Mouse (Mus musculus) heart, embryonic 16.5 days (tissue): ENCODE results near the gene 4921517D22Rik. TPM values are rescaled to one million over a fixed set of nuclear protein-coding genes. Genes with fewer than 3 reads are reported as not detected.

Source experiments
- ATAC-seq: fragments of 200-750 bp; cut with Nextera tagmentation; replicated peaks from 2 replicates; pipeline ENCODE4 v1.8.0; 2017; ENCODE audit warnings: moderate number of reproducible peaks; ENCODE audit not compliant: insufficient read depth, low FRiP score; ENCODE audit errors: extremely low read depth
- H3K27ac ChIP-seq: fragments of 300-500 bp; sonication (generic); 2 replicates; pipeline ENCODE4 v1.5.1; 2014; ENCODE audit warnings: mild to moderate bottlenecking, low read length, control low read depth, moderate library complexity
- H3K27me3 ChIP-seq: fragments of 300-500 bp; sonication (generic); 2 replicates; pipeline ENCODE4 v1.6.1; 2014; ENCODE audit warnings: low read length, mixed read lengths; ENCODE audit not compliant: control insufficient read depth, insufficient read depth
- H3K36me3 ChIP-seq: fragments of 300-500 bp; sonication (generic); 2 replicates; pipeline ENCODE4 v1.6.1; 2014; ENCODE audit not compliant: control insufficient read depth, insufficient read depth
- H3K4me1 ChIP-seq: fragments of 300-500 bp; sonication (generic); 2 replicates; pipeline ENCODE4 v1.6.1; 2014; ENCODE audit warnings: low read length, mixed read lengths; ENCODE audit not compliant: control insufficient read depth, insufficient read depth
- H3K4me2 ChIP-seq: fragments of 300-500 bp; sonication (generic); 2 replicates; pipeline ENCODE4 v1.6.1; 2014; ENCODE audit warnings: low read depth, mild to moderate bottlenecking, control low read depth, low read length
- H3K4me3 ChIP-seq: fragments of 300-500 bp; sonication (generic); 2 replicates; pipeline ENCODE4 v1.5.1; 2014; ENCODE audit warnings: mild to moderate bottlenecking, control low read depth, low read length
- H3K9ac ChIP-seq: fragments of 300-500 bp; sonication (generic); 2 replicates; pipeline ENCODE4 v1.6.1; 2014; ENCODE audit warnings: low read length, control low read depth
- H3K9me3 ChIP-seq: fragments of 300-500 bp; sonication (generic); replicated peaks from 2 replicates; pipeline ENCODE4 v1.6.1; 2016; ENCODE audit warnings: low read length; ENCODE audit not compliant: control insufficient read depth
- WGBS: fragments of 180-500 bp; shearing (Covaris S2); extraction: QIAGEN DNeasy Blood & Tissue Kit; methylation state at CpG from one replicate; pipeline ENCODE4 v1.1.7; 2014; 5-methylcytosine and 5-hydroxymethylcytosine counted together
- polyA plus RNA-seq: library from polyadenylated mRNA; unstranded; fragments of >200 nt; fragmentation: Nextera tagmentation; extraction: Ambion mirVana; gene quantifications from 2 replicates; pipeline ENCODE4 v1.2.1, GENCODE M21; 2015

Gene 4921517D22Rik
- polyA plus RNA-seq, 1 experiment from 2014 or later = not detected

DNA sequence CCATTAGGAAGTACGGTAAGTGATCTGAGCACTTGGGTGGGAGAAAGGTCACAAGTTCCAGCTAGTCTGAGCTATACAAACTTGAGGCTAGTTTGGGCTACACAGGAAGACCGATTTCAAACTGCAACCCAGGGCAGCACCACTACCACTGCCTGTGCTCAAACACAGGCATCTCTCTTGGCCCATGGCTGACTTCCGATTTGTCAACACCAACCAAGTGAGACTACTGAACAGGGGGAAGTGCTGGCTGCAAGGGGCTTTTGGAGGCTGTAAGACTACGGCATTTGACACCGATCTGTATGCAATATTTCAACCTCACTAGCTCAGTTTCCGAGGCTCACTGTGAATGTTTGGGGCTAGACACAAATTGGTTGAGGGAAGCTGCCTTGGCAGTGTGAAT lies 46.4 kb downstream of the 4921517D22Rik start:
- H3K4me3 ChIP-seq = no peak overlapping the region
- ATAC-seq = no peak
- 0 out of 2 replicates have a peak, but pooled peaks cover 7% of the 10 kb centered on the region for H3K36me3 ChIP-seq
- 70% methylated on average over 6 of the region's 6 CpGs for WGBS
- peaks cover 21% of the 10 kb centered on the region for H3K4me1 ChIP-seq
- no peaks in the 10 kb centered on the region for H3K9me3 ChIP-seq
- H3K27me3 ChIP-seq = no peaks in the 10 kb centered on the region
- no peak overlapping the region for H3K9ac ChIP-seq
- H3K27ac ChIP-seq = no peak overlapping the region
- no peak overlapping the region for H3K4me2 ChIP-seq

DNA sequence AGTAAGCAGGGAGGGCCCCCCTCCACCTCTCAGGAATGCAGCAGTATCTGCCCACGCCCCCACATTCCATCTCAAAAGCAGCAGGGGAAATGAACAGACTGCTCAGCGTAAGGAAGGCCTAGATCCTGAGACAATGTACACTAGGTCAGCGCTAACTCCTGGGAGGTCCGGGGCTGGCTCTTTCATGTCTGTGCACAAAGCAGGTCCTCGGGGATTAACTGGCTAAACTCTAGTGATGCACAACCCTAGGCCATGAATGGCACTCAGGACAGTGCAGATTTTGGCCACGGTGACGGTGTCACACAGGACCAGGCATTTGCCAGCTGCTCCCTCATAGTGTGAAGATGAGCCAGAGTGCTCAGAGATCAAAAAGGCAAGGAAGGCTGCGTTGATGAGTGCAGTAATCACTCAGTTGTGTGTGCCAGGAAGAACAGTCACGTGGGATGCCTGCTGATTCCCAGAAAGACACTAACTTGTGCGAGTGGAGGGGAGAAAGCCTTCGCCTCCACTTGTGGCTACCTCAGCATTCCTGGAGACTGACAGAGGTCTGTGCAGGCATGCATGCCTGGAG lies 47.1 kb downstream of the 4921517D22Rik start:
- H3K4me1 ChIP-seq = peaks cover 20% of the 10 kb centered on the region
- no peak overlapping the region for H3K4me3 ChIP-seq
- no peaks in the 10 kb centered on the region for H3K27me3 ChIP-seq
- H3K36me3 ChIP-seq = 0 out of 2 replicates have a peak, but pooled peaks cover 7% of the 10 kb centered on the region
- H3K9ac ChIP-seq = no peak overlapping the region
- no peak overlapping the region for H3K4me2 ChIP-seq
- H3K9me3 ChIP-seq = no peaks in the 10 kb centered on the region
- 0 out of 2 replicates have a peak, but pooled peaks have one; percentile 49 for ATAC-seq
- no peak overlapping the region for H3K27ac ChIP-seq
- 52% methylated on average over 11 of the region's 11 CpGs for WGBS

DNA sequence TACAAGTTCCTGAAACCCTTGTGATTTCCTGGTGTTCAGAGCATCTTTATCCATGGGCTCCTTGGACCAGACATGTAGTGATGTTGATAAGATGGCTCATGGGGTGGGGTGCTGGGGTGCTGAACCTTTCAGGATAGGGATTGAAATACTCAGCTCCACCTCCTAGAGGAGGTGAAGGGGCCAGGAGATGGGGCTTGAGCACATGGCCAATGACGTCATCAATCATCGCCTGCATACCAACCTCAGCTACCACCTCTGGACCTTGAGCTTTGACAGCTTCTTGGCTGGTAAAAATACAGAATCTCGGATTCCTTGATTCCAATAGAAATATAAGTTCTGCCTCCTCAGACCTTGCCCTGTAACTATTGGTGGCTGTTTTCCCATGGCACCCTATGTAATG lies 48.4 kb downstream of the 4921517D22Rik start:
- WGBS = 77% methylated on average over 3 of the region's 3 CpGs
- Histone ChIP-seq H3K4me2 (no peak overlapping the region), H3K9ac (no peak overlapping the region), H3K27ac (no peak overlapping the region), H3K4me3 (no peak overlapping the region), H3K4me1 (peaks cover 22% of the 10 kb centered on the region), H3K27me3 (no peaks in the 10 kb centered on the region), H3K36me3 (0 out of 2 replicates have a peak, but pooled peaks cover 7% of the 10 kb centered on the region), H3K9me3 (no peaks in the 10 kb centered on the region)
- no peak for ATAC-seq

DNA sequence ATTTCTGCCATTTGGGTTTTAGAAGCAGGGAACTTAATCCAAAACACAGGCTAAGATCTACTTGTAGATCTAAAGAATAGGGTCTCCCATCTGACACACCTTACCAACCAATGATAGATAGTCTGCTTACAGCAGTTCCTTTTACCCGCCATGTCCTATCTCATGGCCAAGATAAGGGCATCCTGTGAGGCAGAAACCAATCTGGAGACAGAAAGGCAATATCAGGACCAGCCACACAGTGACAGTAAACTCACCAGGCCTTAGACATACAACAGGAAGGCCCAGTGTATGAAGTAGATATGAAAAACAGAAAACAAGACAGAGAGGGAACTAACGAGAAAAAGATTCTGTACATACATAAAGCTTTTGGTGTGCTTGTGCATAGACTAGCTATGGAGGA lies 51.1 kb downstream of the 4921517D22Rik start:
- H3K4me3 ChIP-seq = no peak overlapping the region
- H3K4me2 ChIP-seq = no peak overlapping the region
- WGBS = 65% methylated on average over 2 of the region's 2 CpGs
- 0 out of 2 replicates have a peak, but pooled peaks cover 7% of the 10 kb centered on the region for H3K36me3 ChIP-seq
- no peaks in the 10 kb centered on the region for H3K9me3 ChIP-seq
- no peak overlapping the region for H3K9ac ChIP-seq
- no peak overlapping the region for H3K27ac ChIP-seq
- no peak for ATAC-seq
- H3K27me3 ChIP-seq = no peaks in the 10 kb centered on the region
- H3K4me1 ChIP-seq = peaks cover 30% of the 10 kb centered on the region

DNA sequence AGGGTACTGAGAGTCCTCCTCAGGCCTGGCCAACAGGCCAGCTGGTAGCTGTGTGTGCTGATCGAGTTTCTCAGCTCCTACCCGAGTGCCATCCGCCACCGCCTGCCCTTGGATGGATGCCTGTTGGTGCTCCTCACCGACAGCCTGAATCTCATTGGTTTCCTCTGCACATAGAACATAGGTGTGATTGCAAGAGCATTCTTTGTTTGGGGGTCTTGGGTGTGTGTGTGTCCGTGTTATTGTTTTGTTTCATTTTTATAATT lies 53.8 kb downstream of the 4921517D22Rik start:
- 72% methylated on average over 6 of the region's 6 CpGs for WGBS
- Histone ChIP-seq H3K9me3 (no peaks in the 10 kb centered on the region), H3K4me3 (no peak overlapping the region), H3K27me3 (no peaks in the 10 kb centered on the region), H3K27ac (no peak overlapping the region), H3K9ac (no peak overlapping the region), H3K4me1 (peaks cover 10% of the 10 kb centered on the region), H3K4me2 (no peak overlapping the region), H3K36me3 (peaks cover 23% of the 10 kb centered on the region)
- ATAC-seq = no peak

DNA sequence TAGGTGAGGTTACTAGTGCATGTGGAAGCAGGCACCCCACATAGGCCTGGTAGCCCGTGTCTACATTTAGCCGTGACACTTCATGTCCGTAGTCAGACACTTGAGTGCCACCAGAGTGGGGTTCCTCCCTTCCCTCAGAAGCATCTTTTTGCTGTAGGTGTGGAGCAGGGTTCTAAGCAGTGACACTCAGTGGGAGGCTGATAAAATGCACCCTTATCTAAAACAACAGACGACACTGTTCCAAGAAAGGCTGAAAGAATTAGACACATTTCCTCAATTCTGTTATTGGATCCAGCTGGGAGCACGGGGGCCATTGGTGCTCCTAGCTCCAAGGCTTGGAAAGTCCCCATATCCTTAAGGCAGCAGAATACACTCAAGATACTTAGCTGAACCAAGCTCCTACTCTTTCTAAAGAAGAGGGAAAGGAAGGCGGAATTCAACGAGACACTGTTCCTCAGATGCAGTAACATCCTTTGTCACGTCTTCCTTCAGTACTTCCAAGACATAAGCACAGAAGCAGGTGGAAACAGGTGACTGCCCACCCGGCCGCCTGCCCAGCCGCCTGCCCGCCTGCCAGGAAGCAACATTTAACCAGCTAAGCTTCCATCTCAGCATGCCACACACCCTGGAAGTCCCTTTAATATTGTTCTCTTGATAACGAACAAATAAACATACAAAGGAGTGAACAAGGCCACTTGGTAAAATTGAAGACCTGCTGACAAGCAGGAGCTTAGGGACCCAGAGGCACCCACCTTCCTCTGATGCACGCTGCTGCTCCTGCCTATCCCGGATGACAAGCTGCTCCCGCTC lies 54.3 kb downstream of the 4921517D22Rik start:
- no peaks in the 10 kb centered on the region for H3K27me3 ChIP-seq
- H3K4me2 ChIP-seq = no peak overlapping the region
- WGBS = 60% methylated on average over 16 of the region's 16 CpGs
- no peak overlapping the region for H3K9ac ChIP-seq
- peaks cover 27% of the 10 kb centered on the region for H3K36me3 ChIP-seq
- no peak overlapping the region for H3K27ac ChIP-seq
- H3K9me3 ChIP-seq = no peaks in the 10 kb centered on the region
- peaks cover 10% of the 10 kb centered on the region for H3K4me1 ChIP-seq
- H3K4me3 ChIP-seq = no peak overlapping the region
- ATAC-seq = no peak

DNA sequence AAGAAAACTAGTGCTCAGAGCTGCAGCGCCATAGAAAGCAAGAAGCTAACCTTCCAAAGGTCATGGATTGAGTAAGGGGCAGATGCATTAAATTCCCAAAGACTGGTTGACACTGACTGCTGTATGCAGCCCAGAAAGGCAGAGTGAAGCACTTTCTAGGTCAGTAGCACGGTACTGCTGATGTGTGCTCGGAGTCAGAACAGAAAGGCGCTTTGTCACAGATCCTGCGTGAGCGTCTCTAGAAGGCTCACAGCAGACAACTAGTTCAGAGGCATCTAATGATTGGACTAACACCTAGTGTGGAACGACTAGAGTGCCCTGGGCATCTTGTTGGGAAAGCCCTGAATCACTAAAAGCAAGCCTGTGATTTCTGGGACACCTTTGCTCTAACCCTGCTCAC lies 56.1 kb downstream of the 4921517D22Rik start:
- peaks cover 10% of the 10 kb centered on the region for H3K4me1 ChIP-seq
- H3K36me3 ChIP-seq = peaks cover 41% of the 10 kb centered on the region
- no peak overlapping the region for H3K27ac ChIP-seq
- H3K4me3 ChIP-seq = no peak overlapping the region
- H3K9ac ChIP-seq = no peak overlapping the region
- no peak for ATAC-seq
- H3K9me3 ChIP-seq = no peaks in the 10 kb centered on the region
- 92% methylated on average over 7 of the region's 7 CpGs for WGBS
- H3K27me3 ChIP-seq = no peaks in the 10 kb centered on the region
- H3K4me2 ChIP-seq = no peak overlapping the region

Other genes starting within 250 kb of the 4921517D22Rik start
- 12.1 and 12.5 TPM in 2 replicates for gene Agtpbp1, start 108.9 kb downstream of the 4921517D22Rik start, polyA plus RNA-seq
- 77.0 and 84.4 TPM in 2 replicates for gene Naa35, start 108.8 kb downstream of the 4921517D22Rik start, polyA plus RNA-seq
- gene Golm1, start 18.3 kb downstream of the 4921517D22Rik start, polyA plus RNA-seq = 39.2 and 42.4 TPM in 2 replicates
- gene Spata31d1a, start 16.2 kb upstream of the 4921517D22Rik start, polyA plus RNA-seq = not detected in 2 replicates
- gene Spata31d1b, start 18.2 kb upstream of the 4921517D22Rik start, polyA plus RNA-seq = not detected in 2 replicates
- gene Spata31d1d, start 37.6 kb upstream of the 4921517D22Rik start, polyA plus RNA-seq = not detected in 2 replicates
- gene 1700014D04Rik, start 52.6 kb upstream of the 4921517D22Rik start, polyA plus RNA-seq = not detected in 2 replicates
- gene Isca1, start 75.7 kb upstream of the 4921517D22Rik start, polyA plus RNA-seq = 260 and 284 TPM in 2 replicates
- gene Gm49354, start 88.1 kb upstream of the 4921517D22Rik start, polyA plus RNA-seq = not detected in 2 replicates
- gene Tut7, start 129.0 kb upstream of the 4921517D22Rik start, polyA plus RNA-seq = 32.7 and 36.8 TPM in 2 replicates